Mouse (Mus musculus) C2C12 (cell line): ENCODE measurements at regions not wholly inside any gene's neighbourhood (a gene's known extent, or its start where the extent isn't known, plus 50 kb on each side); places are given as distances from the start of the nearest gene placed in this dataset.

Experiments
- CEBPB ChIP-seq: IDR thresholded peaks from one replicate; pipeline ENCODE4 v1.6.1; 2011; ENCODE audit warnings: low read depth, mild to moderate bottlenecking, control low read depth, moderate library complexity
- CTCF ChIP-seq: IDR thresholded peaks from one replicate; pipeline ENCODE4 v1.5.1; 2011; ENCODE audit not compliant: control insufficient read depth, insufficient read depth, insufficient read length
- MAX ChIP-seq: IDR thresholded peaks from one replicate; pipeline ENCODE4 v1.6.1; 2011; ENCODE audit warnings: mild to moderate bottlenecking, control low read depth
- MYOD1 ChIP-seq: IDR thresholded peaks from one replicate; pipeline ENCODE4 v1.6.1; 2011; ENCODE audit warnings: low read depth; ENCODE audit not compliant: control insufficient read depth, insufficient read length
- USF1 ChIP-seq: IDR thresholded peaks from one replicate; pipeline ENCODE4 v1.6.1; 2011; ENCODE audit warnings: low read depth, mild to moderate bottlenecking, control low read depth, moderate library complexity

GRCm38 (mm10) chr14:54092444-54092843 lies 161.5 kb downstream of the Dad1 start:
- no peak for TF ChIP-seq CTCF
- no peak for TF ChIP-seq CEBPB
- TF ChIP-seq USF1: no peak
- TF ChIP-seq MYOD1: no peak
- TF ChIP-seq MAX: no peak
